Mouse (Mus musculus) ES-Bruce4 (cell line): ENCODE data around the gene Rps3. TPM values are rescaled to one million over a fixed set of nuclear protein-coding genes. Genes with fewer than 3 reads are reported as not detected.

Experiments used
- H3K27ac ChIP-seq: 2 replicates; pipeline ENCODE4 v1.5.1; 2012; ENCODE audit warnings: low read length, inconsistent platforms; ENCODE audit not compliant: insufficient read depth
- H3K27me3 ChIP-seq: 2 replicates; pipeline ENCODE4 v1.6.1; 2012; ENCODE audit warnings: mild to moderate bottlenecking, low read length, inconsistent platforms; ENCODE audit not compliant: control insufficient read depth, poor library complexity, insufficient read depth, severe bottlenecking
- H3K36me3 ChIP-seq: 2 replicates; pipeline ENCODE4 v1.6.1; 2012; ENCODE audit warnings: inconsistent platforms, mild to moderate bottlenecking, low read length, moderate library complexity; ENCODE audit not compliant: control insufficient read depth, poor library complexity, insufficient read depth, severe bottlenecking
- H3K4me1 ChIP-seq: one replicate; pipeline ENCODE4 v1.8.1; 2011; ENCODE audit warnings: low read length; ENCODE audit not compliant: control insufficient read depth, insufficient read depth
- H3K4me3 ChIP-seq: 2 replicates; pipeline ENCODE4 v1.5.1; 2011; ENCODE audit warnings: low read depth, mild to moderate bottlenecking, low read length
- H3K9ac ChIP-seq: 2 replicates; pipeline ENCODE4 v1.6.1; 2012; ENCODE audit warnings: low read depth, mild to moderate bottlenecking, inconsistent platforms; ENCODE audit not compliant: poor library complexity, severe bottlenecking
- H3K9me3 ChIP-seq: replicated peaks from 2 replicates; pipeline ENCODE4 v1.6.1; 2012; ENCODE audit warnings: mild to moderate bottlenecking, low read length, inconsistent platforms; ENCODE audit not compliant: control insufficient read depth, poor library complexity, insufficient read depth, severe bottlenecking
- CTCF ChIP-seq: IDR thresholded peaks from one replicate; pipeline ENCODE4 v1.8.1; 2011; ENCODE audit warnings: low read depth, low read length
- EP300 ChIP-seq: IDR thresholded peaks from 2 replicates; pipeline ENCODE4 v1.6.1; 2011; ENCODE audit warnings: low read depth, low read length; ENCODE audit not compliant: insufficient read depth
- POLR2A ChIP-seq: IDR thresholded peaks from one replicate; pipeline ENCODE4 v1.8.1; 2011; ENCODE audit warnings: low read length; ENCODE audit not compliant: insufficient read depth
- polyA plus RNA-seq: library from polyadenylated mRNA; stranded (reverse); fragments of >200 nt; gene quantifications from 2 replicates; pipeline ENCODE4 v1.2.4, GENCODE M21; 2011; ENCODE audit warnings: low read depth; ENCODE audit not compliant: missing spikeins, insufficient read depth, insufficient read length

Gene Rps3
- polyA plus RNA-seq, 1 experiment: 2,405 TPM

DNA sequence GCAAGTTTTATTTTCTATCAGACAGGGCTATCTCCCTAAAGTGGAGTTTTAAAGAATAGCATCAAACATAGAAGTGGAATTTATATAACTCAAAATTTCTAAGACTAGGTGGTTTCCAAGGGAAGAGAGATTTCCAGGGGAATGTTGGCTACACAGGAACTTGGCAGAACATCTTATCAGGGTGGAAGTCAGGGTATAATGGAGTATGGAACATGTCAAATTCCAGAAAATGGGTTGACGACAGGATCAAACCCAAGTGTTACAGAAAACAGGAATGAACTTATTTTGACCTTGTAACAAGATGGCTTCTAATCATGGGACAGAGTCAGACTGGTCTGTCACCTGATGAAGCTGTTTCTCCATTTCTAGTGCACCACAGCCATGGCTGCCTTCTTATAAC is 1.1 kb upstream of the Rps3 start:
- H3K27ac ChIP-seq: no peak overlapping the region
- TF ChIP-seq POLR2A (no peak), CTCF (no peak), EP300 (no peak)
- no peaks in the 10 kb centered on the region for H3K9me3 ChIP-seq
- H3K36me3 ChIP-seq: peaks cover 33% of the 10 kb centered on the region
- no peak overlapping the region for H3K9ac ChIP-seq
- no peaks in the 10 kb centered on the region for H3K27me3 ChIP-seq
- H3K4me1 ChIP-seq: no peaks in the 10 kb centered on the region
- no peak overlapping the region for H3K4me3 ChIP-seq

DNA sequence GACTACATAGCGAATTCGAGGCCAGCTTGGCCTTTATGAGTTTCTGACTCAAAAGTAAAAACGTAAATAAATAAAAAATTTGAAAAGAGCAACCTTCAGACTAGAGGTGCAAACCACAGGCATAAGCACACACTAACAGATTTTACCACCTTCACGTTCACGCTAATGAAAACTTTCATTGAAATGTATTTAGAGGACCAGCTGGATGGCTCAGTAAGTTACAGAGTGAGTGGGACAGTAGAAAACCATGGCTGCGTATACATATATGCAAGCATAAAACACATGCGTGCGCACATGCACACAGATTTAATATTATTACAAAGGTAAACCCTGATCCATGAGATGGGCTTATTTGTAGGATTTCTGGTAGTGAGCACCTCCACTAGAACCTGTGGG is 384 bp upstream of the Rps3 start:
- H3K9me3 ChIP-seq: no peaks in the 10 kb centered on the region
- no peak overlapping the region for H3K4me3 ChIP-seq
- H3K9ac ChIP-seq: peak overlapping the region; percentile 40
- no peak for TF ChIP-seq POLR2A
- TF ChIP-seq CTCF: no peak
- TF ChIP-seq EP300: no peak
- H3K27me3 ChIP-seq: no peaks in the 10 kb centered on the region
- H3K27ac ChIP-seq: no peak overlapping the region
- no peaks in the 10 kb centered on the region for H3K4me1 ChIP-seq
- H3K36me3 ChIP-seq: peaks cover 41% of the 10 kb centered on the region

DNA sequence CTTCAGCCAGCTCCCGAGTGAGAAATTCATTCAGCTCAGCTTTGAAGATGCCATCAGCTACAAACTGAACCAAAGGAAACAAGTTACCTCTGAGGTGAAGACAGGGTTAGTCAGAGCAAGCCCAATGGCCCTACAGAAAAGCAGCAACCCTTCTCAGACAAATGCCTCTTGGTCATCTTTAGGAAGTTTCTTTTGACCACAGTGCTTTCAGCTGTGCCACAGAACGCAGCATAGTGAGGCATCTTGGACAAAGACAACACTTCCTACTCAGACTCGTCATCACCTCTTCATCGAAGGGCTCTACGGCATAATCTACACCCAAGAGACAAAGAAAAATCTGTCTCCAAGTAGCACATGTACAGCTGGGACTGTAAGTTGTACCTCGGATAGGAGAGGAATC is 901 bp downstream of the Rps3 start:
- H3K9me3 ChIP-seq: no peaks in the 10 kb centered on the region
- TF ChIP-seq POLR2A (no peak), EP300 (no peak), CTCF (no peak)
- peaks cover 54% of the 10 kb centered on the region for H3K36me3 ChIP-seq
- peak overlapping the region; percentile 99 for H3K9ac ChIP-seq
- peak overlapping the region; percentile 74 for H3K27ac ChIP-seq
- peak overlapping the region; percentile 99 for H3K4me3 ChIP-seq
- no peaks in the 10 kb centered on the region for H3K27me3 ChIP-seq
- H3K4me1 ChIP-seq: no peaks in the 10 kb centered on the region

DNA sequence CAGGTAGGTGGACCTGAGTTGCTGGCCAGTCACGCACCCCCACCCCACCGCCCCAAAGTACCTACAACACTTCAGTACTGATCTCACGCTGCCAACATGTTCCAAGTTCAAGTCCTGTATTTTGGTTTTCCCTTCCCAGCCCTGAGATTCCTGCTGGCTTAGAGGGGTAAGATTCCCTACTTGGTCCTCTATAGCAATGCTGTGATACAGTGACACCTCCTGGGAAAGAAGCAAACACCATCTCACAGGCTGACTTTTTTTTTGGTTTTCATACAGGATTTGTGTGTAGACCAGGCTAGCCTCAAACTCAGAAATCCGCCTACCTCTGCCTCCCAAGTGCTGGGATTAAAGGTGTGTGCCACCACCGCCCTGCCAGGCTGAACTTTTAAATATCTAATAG is 6.3 kb downstream of the Rps3 start:
- Histone ChIP-seq H3K36me3 (peaks cover 61% of the 10 kb centered on the region), H3K4me1 (no peaks in the 10 kb centered on the region), H3K9ac (no peak overlapping the region)

DNA sequence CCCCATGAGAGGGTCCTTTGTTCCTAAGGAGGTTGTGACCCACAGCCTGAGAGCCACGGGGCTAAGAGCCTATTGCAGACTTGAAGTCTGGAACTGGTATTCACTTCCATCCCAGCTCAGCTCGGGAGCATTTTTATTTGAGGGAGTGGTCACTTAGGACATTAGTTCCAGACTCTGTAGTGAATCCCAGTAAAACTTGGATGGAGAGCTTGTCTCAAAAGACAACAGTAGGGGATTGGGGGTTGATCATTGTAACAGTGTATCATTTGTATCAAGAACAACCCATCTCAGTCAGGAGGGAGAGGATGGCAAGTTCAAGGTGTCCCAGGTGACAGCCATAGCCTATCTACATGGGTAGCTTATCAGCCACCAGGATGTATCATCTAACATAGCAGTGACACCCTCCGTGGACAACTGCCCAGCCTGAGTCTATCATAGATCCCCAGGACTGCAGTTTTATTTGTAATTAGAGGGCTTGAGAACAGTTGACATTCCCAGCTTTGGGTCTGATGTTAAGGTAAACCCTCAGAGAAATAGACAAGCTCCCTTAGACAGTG is 6.9 kb downstream of the Rps3 start:
- TF ChIP-seq CTCF: no peak
- no peak for TF ChIP-seq EP300
- no peak for TF ChIP-seq POLR2A
- no peaks in the 10 kb centered on the region for H3K4me1 ChIP-seq
- no peak overlapping the region for H3K27ac ChIP-seq
- no peak overlapping the region for H3K4me3 ChIP-seq
- no peak overlapping the region for H3K9ac ChIP-seq
- H3K27me3 ChIP-seq: no peaks in the 10 kb centered on the region
- peaks cover 55% of the 10 kb centered on the region for H3K36me3 ChIP-seq
- no peaks in the 10 kb centered on the region for H3K9me3 ChIP-seq

More for the DNA sequence above, 6.3 kb downstream of the Rps3 start:
- Histone ChIP-seq H3K4me3 (no peak overlapping the region), H3K27ac (no peak overlapping the region), H3K9me3 (no peaks in the 10 kb centered on the region), H3K27me3 (no peaks in the 10 kb centered on the region)
- TF ChIP-seq EP300 (no peak), CTCF (no peak), POLR2A (no peak)

DNA sequence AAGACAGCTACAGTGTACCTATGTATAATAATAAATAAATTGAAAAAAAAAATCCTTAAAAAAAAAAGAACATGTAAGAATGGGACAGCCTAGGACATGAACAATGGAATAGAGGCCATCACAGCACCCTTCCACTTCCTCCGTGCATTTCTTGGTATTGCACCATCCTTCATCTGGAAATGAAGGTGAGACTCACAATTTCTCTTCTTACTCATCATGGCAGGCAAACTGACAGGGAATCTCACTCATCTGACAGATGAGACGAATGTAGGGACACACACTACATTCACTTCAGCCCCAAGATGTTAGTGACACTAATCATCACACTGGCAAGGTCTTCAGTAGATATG is 8.0 kb downstream of the Rps3 start:
- no peak for TF ChIP-seq CTCF
- no peak for TF ChIP-seq EP300
- TF ChIP-seq POLR2A: no peak
- Histone ChIP-seq H3K36me3 (peaks cover 44% of the 10 kb centered on the region), H3K4me1 (no peaks in the 10 kb centered on the region), H3K9me3 (no peaks in the 10 kb centered on the region), H3K27ac (no peak overlapping the region), H3K4me3 (no peak overlapping the region), H3K9ac (no peak overlapping the region), H3K27me3 (no peaks in the 10 kb centered on the region)
